ENCODE assay signal across 17 mouse cellular contexts in genomic region chr16:45765801-45766494, GRCm38 (mm10). TPM values are rescaled to one million over a fixed set of nuclear protein-coding genes. Genes with fewer than 3 reads are reported as not detected.
"Had no signal": no experiment of that assay in that cellular context is flagged by ENCODE, and none has a peak within 500 bp of the region (broad histone marks: within the 10 kb centered on the region; RNA-seq: fewer than 3 reads in every experiment).

No protein-coding gene starts in this region.

- H3K9ac ChIP-seq: intestine, embryonic 15.5 days; limb, embryonic 15.5 days; liver, embryonic 14.5 days; liver, postnatal 0 days; lung, embryonic 14.5 days had no signal

- H3K4me1 ChIP-seq: intestine, embryonic 15.5 days had no signal

- H3K36me3 ChIP-seq: intestine, embryonic 15.5 days had no signal

- H3K4me2 ChIP-seq: intestine, embryonic 15.5 days; limb, embryonic 15.5 days; liver, embryonic 11.5 days; lung, embryonic 14.5 days had no signal

- H3K27me3 ChIP-seq: intestine, embryonic 15.5 days; limb, embryonic 15.5 days had no signal

- H3K9me3 ChIP-seq: intestine, embryonic 15.5 days; limb, embryonic 15.5 days had no signal

- DNase-seq: kidney, adult 18-20 months; kidney, postnatal 10 days; layer of hippocampus, adult 9-11 months; liver, postnatal 0 days; lung, embryonic 14.5 days; midbrain, embryonic 14.5 days; thymus, adult 2 months; thymus, postnatal 14 days; thymus, postnatal 4 days had no signal

- H3K27ac ChIP-seq: intestine, embryonic 15.5 days; layer of hippocampus, adult 2 months; limb, embryonic 15.5 days; liver, embryonic 14.5 days; macrophage; stomach, postnatal 0 days had no signal

- ATAC-seq: intestine, embryonic 15.5 days; liver, postnatal 0 days; lung, postnatal 0 days had no signal

- H3K4me3 ChIP-seq: intestine, embryonic 15.5 days; layer of hippocampus, adult 2 months; limb, embryonic 15.5 days had no signal

RNA-seq across cellular contexts. Expression of gene Tagln3, which starts 41.5 kb away (rescaled TPM):
- polyA plus RNA-seq: liver, postnatal 0 days had no signal
